In genomic region chr17:47542061-47542460, GRCm38 (mm10) we compare ENCODE assay signal across 12 mouse cellular contexts. TPM values are rescaled to one million over a fixed set of nuclear protein-coding genes. Genes with fewer than 3 reads are reported as not detected.
DNase-seq lines count a peak whose midpoint lies in the region; ATAC-seq lines count a peak whose summit lies in the region.
"Had no signal": no experiment of that assay in that cellular context is flagged by ENCODE, and none has a peak within 500 bp of the region (broad histone marks: within the 10 kb centered on the region; RNA-seq: fewer than 3 reads in every experiment).

No protein-coding gene starts in this region.

- no peaks in the 10 kb centered on the region for H3K9me3 ChIP-seq in heart, embryonic 16.5 days (replicated peaks; ENCODE audit: control insufficient read depth, low read length)
- no peaks in the 10 kb centered on the region for H3K9me3 ChIP-seq in heart, embryonic 11.5 days (replicated peaks; ENCODE audit: control insufficient read depth, low read length)
- no peaks in the 10 kb centered on the region for H3K9me3 ChIP-seq in liver, embryonic 12.5 days (replicated peaks)
- H3K9me3 ChIP-seq in kidney, embryonic 16.5 days (ENCODE audit: low read length): no peaks in the 10 kb centered on the region
- no peaks in the 10 kb centered on the region for H3K9me3 ChIP-seq in midbrain, embryonic 11.5 days (ENCODE audit: control insufficient read depth, low read length)

- DNase-seq in brain, adult 2 months (ENCODE audit: low read depth, low spot score): peak; percentile 33
- DNase-seq in thymus, postnatal 10 days (ENCODE audit: low spot score in 2 of 2): peak; percentile 87 to 94
- DNase-seq in kidney, adult 8-10 months: no peak
- no peak for DNase-seq in midbrain, embryonic 11.5 days (ENCODE audit: low spot score, missing footprints)
- DNase-seq: cerebellum, adult 11-12 months; heart, adult 18-20 months; spleen, adult 18-20 months had no signal

- H3K27ac ChIP-seq in heart, embryonic 16.5 days (ENCODE audit: low read length): no peak overlapping the region
- no peak overlapping the region for H3K27ac ChIP-seq in heart, embryonic 11.5 days (ENCODE audit: low read depth, low read length)
- H3K27ac ChIP-seq in liver, embryonic 12.5 days: peak overlapping the region; percentile 59
- no peak overlapping the region for H3K27ac ChIP-seq in kidney, embryonic 16.5 days (ENCODE audit: low read length)
- no peak overlapping the region for H3K27ac ChIP-seq in midbrain, embryonic 11.5 days (ENCODE audit: low read depth, low read length)

- peak; percentile 63 for ATAC-seq in heart, embryonic 16.5 days (replicated peaks; ENCODE audit: extremely low read depth, insufficient read depth, low FRiP score)
- no peak for ATAC-seq in heart, embryonic 11.5 days (replicated peaks; ENCODE audit: insufficient number of reproducible peaks, low FRiP score, low TSS enrichment)
- peak; percentile 44 for ATAC-seq in liver, embryonic 12.5 days
- no peak; the same call in 1 of the 2 replicates for ATAC-seq in kidney, embryonic 16.5 days (ENCODE audit: low FRiP score, low TSS enrichment)
- ATAC-seq in midbrain, embryonic 11.5 days (ENCODE audit: low FRiP score): no peak
- ATAC-seq: intestine, embryonic 16.5 days had no signal

- H3K4me3 ChIP-seq in heart, embryonic 16.5 days (ENCODE audit: low read length): no peak overlapping the region
- H3K4me3 ChIP-seq in heart, embryonic 11.5 days (ENCODE audit: low read depth, low read length): no peak overlapping the region
- H3K4me3 ChIP-seq in liver, embryonic 12.5 days: no peak overlapping the region
- no peak overlapping the region for H3K4me3 ChIP-seq in kidney, embryonic 16.5 days (ENCODE audit: low read length)
- no peak overlapping the region for H3K4me3 ChIP-seq in midbrain, embryonic 11.5 days (ENCODE audit: low read depth, low read length)

- 83% methylated on average over 2 of the region's 5 CpGs for WGBS in heart, embryonic 16.5 days
- 52% methylated on average over 4 of the region's 5 CpGs for WGBS in heart, embryonic 11.5 days (ENCODE audit: insufficient replicate concordance)
- 11% methylated on average over 3 of the region's 5 CpGs for WGBS in liver, embryonic 12.5 days (ENCODE audit: insufficient replicate concordance)
- WGBS in kidney, embryonic 16.5 days: 40% methylated on average over 2 of the region's 5 CpGs
- 70% methylated on average over 3 of the region's 5 CpGs for WGBS in midbrain, embryonic 11.5 days

- no peaks in the 10 kb centered on the region for H3K4me1 ChIP-seq in heart, embryonic 16.5 days (ENCODE audit: control insufficient read depth, insufficient read depth, low read length)
- peaks cover 5% of the 10 kb centered on the region; the same call in 1 of the 2 replicates for H3K4me1 ChIP-seq in heart, embryonic 11.5 days (ENCODE audit: control insufficient read depth, insufficient read depth, low read length)
- H3K4me1 ChIP-seq in liver, embryonic 12.5 days: peaks cover 58% of the 10 kb centered on the region
- H3K4me1 ChIP-seq in kidney, embryonic 16.5 days (ENCODE audit: insufficient read depth, low read length): 0 out of 2 replicates have a peak, but pooled peaks cover 7% of the 10 kb centered on the region
- H3K4me1 ChIP-seq in midbrain, embryonic 11.5 days (ENCODE audit: control insufficient read depth, insufficient read depth, low read length): no peaks in the 10 kb centered on the region

- H3K36me3 ChIP-seq in heart, embryonic 16.5 days (ENCODE audit: control insufficient read depth, insufficient read depth): no peaks in the 10 kb centered on the region
- H3K36me3 ChIP-seq in heart, embryonic 11.5 days (ENCODE audit: control insufficient read depth, insufficient read depth, low read length): no peaks in the 10 kb centered on the region
- H3K36me3 ChIP-seq in liver, embryonic 12.5 days: no peaks in the 10 kb centered on the region
- no peaks in the 10 kb centered on the region for H3K36me3 ChIP-seq in kidney, embryonic 16.5 days (ENCODE audit: insufficient read depth, low read length)
- H3K36me3 ChIP-seq in midbrain, embryonic 11.5 days (ENCODE audit: control insufficient read depth, insufficient read depth, low read length): no peaks in the 10 kb centered on the region

- H3K9ac ChIP-seq in heart, embryonic 16.5 days (ENCODE audit: low read length): no peak overlapping the region
- H3K9ac ChIP-seq in heart, embryonic 11.5 days (ENCODE audit: low read depth, low read length): no peak overlapping the region
- peak overlapping the region; percentile 39; the same call in 1 of the 2 replicates for H3K9ac ChIP-seq in liver, embryonic 12.5 days
- no peak overlapping the region for H3K9ac ChIP-seq in kidney, embryonic 16.5 days (replicated peaks; ENCODE audit: low read length)
- no peak overlapping the region for H3K9ac ChIP-seq in midbrain, embryonic 11.5 days (ENCODE audit: low read length)

- H3K4me2 ChIP-seq in heart, embryonic 16.5 days (ENCODE audit: low read depth, low read length): no peak overlapping the region
- H3K4me2 ChIP-seq in heart, embryonic 11.5 days: no peak overlapping the region
- H3K4me2 ChIP-seq in liver, embryonic 12.5 days: peak overlapping the region; percentile 30
- H3K4me2 ChIP-seq in kidney, embryonic 16.5 days (replicated peaks; ENCODE audit: low read depth, low read length): no peak overlapping the region
- no peak overlapping the region for H3K4me2 ChIP-seq in midbrain, embryonic 11.5 days

- no peaks in the 10 kb centered on the region for H3K27me3 ChIP-seq in heart, embryonic 16.5 days (ENCODE audit: control insufficient read depth, insufficient read depth, low read length)
- no peaks in the 10 kb centered on the region for H3K27me3 ChIP-seq in heart, embryonic 11.5 days (ENCODE audit: control insufficient read depth, insufficient read depth, low read length)
- H3K27me3 ChIP-seq in liver, embryonic 12.5 days (replicated peaks): no peaks in the 10 kb centered on the region
- H3K27me3 ChIP-seq in kidney, embryonic 16.5 days (ENCODE audit: insufficient read depth, low read length): no peaks in the 10 kb centered on the region
- H3K27me3 ChIP-seq in midbrain, embryonic 11.5 days (ENCODE audit: control insufficient read depth, insufficient read depth, low read length): no peaks in the 10 kb centered on the region

RNA-seq across cellular contexts. Expression of gene Ccnd3, which starts 37.2 kb away (rescaled TPM):
- 412 and 420 TPM in 2 replicates for polyA plus RNA-seq in heart, embryonic 16.5 days (2015; fragmentation: Nextera tagmentation; extraction: Ambion mirVana)
- 559 and 565 TPM in 2 replicates for polyA plus RNA-seq in heart, embryonic 11.5 days (2014; fragmentation: Nextera tagmentation; extraction: Ambion mirVana)
- 546 and 555 TPM in 2 replicates for polyA plus RNA-seq in liver, embryonic 12.5 days (2016; fragmentation: Nextera tagmentation; extraction: Ambion mirVana)
- polyA plus RNA-seq in kidney, embryonic 16.5 days (2015; fragmentation: Nextera tagmentation; extraction: Ambion mirVana): 295 and 301 TPM in 2 replicates
- 175 and 194 TPM in 2 replicates for polyA plus RNA-seq in midbrain, embryonic 11.5 days (2014; fragmentation: Nextera tagmentation; extraction: Ambion mirVana)

RNA-seq across cellular contexts. Expression of gene Taf8, which starts 40.0 kb away (rescaled TPM):
- polyA plus RNA-seq in heart, embryonic 16.5 days (2015; fragmentation: Nextera tagmentation; extraction: Ambion mirVana): 20.3 and 20.8 TPM in 2 replicates
- 15.9 and 18.3 TPM in 2 replicates for polyA plus RNA-seq in heart, embryonic 11.5 days (2014; fragmentation: Nextera tagmentation; extraction: Ambion mirVana)
- 17.6 and 18.0 TPM in 2 replicates for polyA plus RNA-seq in liver, embryonic 12.5 days (2016; fragmentation: Nextera tagmentation; extraction: Ambion mirVana)
- 35.1 and 35.8 TPM in 2 replicates for polyA plus RNA-seq in kidney, embryonic 16.5 days (2015; fragmentation: Nextera tagmentation; extraction: Ambion mirVana)
- polyA plus RNA-seq in midbrain, embryonic 11.5 days (2014; fragmentation: Nextera tagmentation; extraction: Ambion mirVana): 25.5 TPM in 2 replicates

Comparison
In these comparisons a context has a peak if more than half of its experiments do, and no peak if none do; other contexts are left out.
1. ATAC-seq: peak in heart, embryonic 16.5 days (single experiment) and liver, embryonic 12.5 days (single experiment); none in heart, embryonic 11.5 days (single experiment), kidney, embryonic 16.5 days (single experiment) and midbrain, embryonic 11.5 days (single experiment).
2. DNase-seq: peak in brain, adult 2 months (single experiment) and thymus, postnatal 10 days (2 of 2); none in kidney, adult 8-10 months (0 of 2) and midbrain, embryonic 11.5 days (single experiment).